Mouse (Mus musculus): ENCODE data around the gene Gtf2i. TPM values are rescaled to one million over a fixed set of nuclear protein-coding genes. Genes with fewer than 3 reads are reported as not detected.

The Gtf2i gene
- polyA plus RNA-seq, 1 experiment from 2014 or later = 34.2 TPM

- H3K36me3 ChIP-seq (ENCODE audit: control insufficient read depth, insufficient read depth) = peaks cover 39% of the 10 kb centered on the region
- ATAC-seq (ENCODE audit: low read depth) = no peak
- WGBS (ENCODE audit: insufficient replicate concordance) = 59% methylated on average over 2 of the region's 2 CpGs
Observed at GRCm38 (mm10) chr5:134265890-134266289, 48.7 kb downstream of the Gtf2i start.

DNA sequence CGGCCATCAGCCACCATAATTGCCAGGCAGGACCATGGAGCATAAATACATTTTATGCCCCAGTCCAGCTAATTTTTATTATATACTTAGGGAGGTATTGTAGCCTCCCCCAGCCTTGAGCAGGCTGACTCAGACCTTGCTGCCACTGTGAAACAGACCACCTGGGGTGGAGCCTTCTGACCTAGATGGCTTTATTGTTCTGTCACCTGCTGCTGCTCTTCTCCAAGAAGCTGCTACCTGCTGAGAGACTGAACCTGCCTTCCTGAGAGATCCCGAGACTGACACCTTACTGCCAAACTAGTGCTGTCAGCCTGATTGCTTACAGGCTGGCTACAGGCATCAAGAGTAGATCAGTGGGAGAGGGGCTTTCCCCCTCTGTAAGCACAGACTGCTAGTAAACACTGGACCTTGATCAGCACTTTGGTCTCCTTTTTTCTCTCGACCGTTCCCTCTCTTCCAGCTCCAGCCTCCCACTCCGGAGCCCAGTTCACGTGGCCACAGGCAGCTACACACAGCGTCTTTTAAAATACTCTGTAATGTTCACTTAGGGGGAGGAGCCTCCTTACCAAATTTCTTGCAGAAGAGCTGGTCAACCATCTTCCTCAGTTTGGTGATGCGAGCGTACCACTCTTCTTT lies 54.4 kb downstream of the Gtf2i start:
- ATAC-seq (ENCODE audit: low read depth) = no peak
- no peak overlapping the region for H3K4me3 ChIP-seq (ENCODE audit: low read depth, low read length)

More at GRCm38 (mm10) chr5:134265890-134266289, 48.7 kb downstream of the Gtf2i start:
- H3K9me3 ChIP-seq (replicated peaks; ENCODE audit: control insufficient read depth, low read length) = no peaks in the 10 kb centered on the region
- no peaks in the 10 kb centered on the region for H3K27me3 ChIP-seq (ENCODE audit: control insufficient read depth, insufficient read depth, low read depth, low read length)
- no peak overlapping the region for H3K4me2 ChIP-seq (ENCODE audit: low read depth, low read length)
- H3K27ac ChIP-seq (ENCODE audit: low read length) = no peak overlapping the region
- H3K9ac ChIP-seq (ENCODE audit: low read depth, low read length) = no peak overlapping the region
- H3K4me1 ChIP-seq (ENCODE audit: control insufficient read depth, low read depth, low read length) = no peaks in the 10 kb centered on the region
- no peak overlapping the region for H3K4me3 ChIP-seq (ENCODE audit: low read depth, low read length)

DNA sequence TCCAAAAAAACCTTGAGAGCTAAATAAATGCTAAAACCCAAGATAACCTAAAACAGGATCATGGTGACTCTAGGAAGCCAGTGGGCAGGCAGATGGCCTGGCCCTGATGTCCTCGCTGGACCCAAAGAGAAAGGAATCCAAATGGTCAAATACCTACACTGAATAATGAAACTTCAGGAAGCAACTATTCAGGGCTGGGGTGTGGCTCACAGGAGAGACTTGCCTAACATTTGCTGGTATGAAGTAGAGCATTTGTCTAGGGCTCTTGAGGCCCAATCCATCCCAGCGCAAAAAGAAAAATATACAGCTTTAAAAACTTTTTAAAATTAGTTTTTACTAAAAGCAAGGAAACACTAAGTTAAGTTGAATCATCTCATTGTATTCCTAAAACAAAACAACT lies 55.6 kb downstream of the Gtf2i start:
- H3K9ac ChIP-seq (ENCODE audit: low read depth, low read length) = no peak overlapping the region
- H3K4me1 ChIP-seq (ENCODE audit: control insufficient read depth, low read depth, low read length) = no peaks in the 10 kb centered on the region
- H3K4me2 ChIP-seq (ENCODE audit: low read depth, low read length) = no peak overlapping the region
- ATAC-seq (ENCODE audit: low read depth) = no peak
- H3K27ac ChIP-seq (ENCODE audit: low read length) = no peak overlapping the region
- peaks cover 51% of the 10 kb centered on the region for H3K36me3 ChIP-seq (ENCODE audit: control insufficient read depth, insufficient read depth)
- no peak overlapping the region for H3K4me3 ChIP-seq (ENCODE audit: low read depth, low read length)
- 92% methylated on average over 2 of the region's 2 CpGs for WGBS (ENCODE audit: insufficient replicate concordance)
- H3K27me3 ChIP-seq (ENCODE audit: control insufficient read depth, insufficient read depth, low read depth, low read length) = no peaks in the 10 kb centered on the region
- H3K9me3 ChIP-seq (replicated peaks; ENCODE audit: control insufficient read depth, low read length) = no peaks in the 10 kb centered on the region

More for the DNA sequence above, 54.4 kb downstream of the Gtf2i start:
- no peaks in the 10 kb centered on the region for H3K4me1 ChIP-seq (ENCODE audit: control insufficient read depth, low read depth, low read length)
- H3K27me3 ChIP-seq (ENCODE audit: control insufficient read depth, insufficient read depth, low read depth, low read length) = no peaks in the 10 kb centered on the region
- peaks cover 47% of the 10 kb centered on the region for H3K36me3 ChIP-seq (ENCODE audit: control insufficient read depth, insufficient read depth)
- no peak overlapping the region for H3K9ac ChIP-seq (ENCODE audit: low read depth, low read length)
- no peak overlapping the region for H3K27ac ChIP-seq (ENCODE audit: low read length)
- WGBS (ENCODE audit: insufficient replicate concordance) = 81% methylated on average over 9 of the region's 9 CpGs
- H3K4me2 ChIP-seq (ENCODE audit: low read depth, low read length) = no peak overlapping the region
- H3K9me3 ChIP-seq (replicated peaks; ENCODE audit: control insufficient read depth, low read length) = no peaks in the 10 kb centered on the region

- peaks cover 51% of the 10 kb centered on the region for H3K36me3 ChIP-seq (ENCODE audit: control insufficient read depth, insufficient read depth)
- no peaks in the 10 kb centered on the region for H3K9me3 ChIP-seq (replicated peaks; ENCODE audit: control insufficient read depth, low read length)
- H3K4me2 ChIP-seq (ENCODE audit: low read depth, low read length) = no peak overlapping the region
- H3K9ac ChIP-seq (ENCODE audit: low read depth, low read length) = no peak overlapping the region
- 26% methylated on average over 4 of the region's 4 CpGs for WGBS (ENCODE audit: insufficient replicate concordance)
- no peak overlapping the region for H3K4me3 ChIP-seq (ENCODE audit: low read depth, low read length)
- no peaks in the 10 kb centered on the region for H3K4me1 ChIP-seq (ENCODE audit: control insufficient read depth, low read depth, low read length)
- ATAC-seq (ENCODE audit: low read depth) = no peak
- no peaks in the 10 kb centered on the region for H3K27me3 ChIP-seq (ENCODE audit: control insufficient read depth, insufficient read depth, low read depth, low read length)
- H3K27ac ChIP-seq (ENCODE audit: low read length) = no peak overlapping the region
Observed at GRCm38 (mm10) chr5:134258395-134258794, 56.2 kb downstream of the Gtf2i start.

GRCm38 (mm10) chr5:134257349-134258031 lies 57.1 kb downstream of the Gtf2i start:
- 68% methylated on average over 13 of the region's 13 CpGs for WGBS (ENCODE audit: insufficient replicate concordance)
- Histone ChIP-seq H3K4me1 (ENCODE audit: control insufficient read depth, low read depth, low read length) (no peaks in the 10 kb centered on the region), H3K36me3 (ENCODE audit: control insufficient read depth, insufficient read depth) (peaks cover 51% of the 10 kb centered on the region), H3K9ac (ENCODE audit: low read depth, low read length) (no peak overlapping the region), H3K9me3 (replicated peaks; ENCODE audit: control insufficient read depth, low read length) (no peaks in the 10 kb centered on the region), H3K27me3 (ENCODE audit: control insufficient read depth, insufficient read depth, low read depth, low read length) (no peaks in the 10 kb centered on the region), H3K4me2 (ENCODE audit: low read depth, low read length) (no peak overlapping the region), H3K4me3 (ENCODE audit: low read depth, low read length) (no peak overlapping the region), H3K27ac (ENCODE audit: low read length) (no peak overlapping the region)
- ATAC-seq (ENCODE audit: low read depth) = no peak

GRCm38 (mm10) chr5:134255294-134255693 lies 59.3 kb downstream of the Gtf2i start:
- Histone ChIP-seq H3K4me1 (ENCODE audit: control insufficient read depth, low read depth, low read length) (no peaks in the 10 kb centered on the region), H3K4me3 (ENCODE audit: low read depth, low read length) (no peak overlapping the region), H3K27ac (ENCODE audit: low read length) (no peak overlapping the region), H3K4me2 (ENCODE audit: low read depth, low read length) (no peak overlapping the region), H3K9ac (ENCODE audit: low read depth, low read length) (no peak overlapping the region), H3K27me3 (ENCODE audit: control insufficient read depth, insufficient read depth, low read depth, low read length) (no peaks in the 10 kb centered on the region), H3K9me3 (replicated peaks; ENCODE audit: control insufficient read depth, low read length) (no peaks in the 10 kb centered on the region), H3K36me3 (ENCODE audit: control insufficient read depth, insufficient read depth) (peaks cover 52% of the 10 kb centered on the region)
- ATAC-seq (ENCODE audit: low read depth) = no peak
- WGBS (ENCODE audit: insufficient replicate concordance) = 80% methylated on average over 10 of the region's 10 CpGs

- Histone ChIP-seq H3K27ac (ENCODE audit: low read length) (no peak overlapping the region), H3K4me1 (ENCODE audit: control insufficient read depth, low read depth, low read length) (no peaks in the 10 kb centered on the region), H3K36me3 (ENCODE audit: control insufficient read depth, insufficient read depth) (peaks cover 51% of the 10 kb centered on the region), H3K4me3 (ENCODE audit: low read depth, low read length) (no peak overlapping the region), H3K4me2 (ENCODE audit: low read depth, low read length) (no peak overlapping the region), H3K9ac (ENCODE audit: low read depth, low read length) (no peak overlapping the region), H3K9me3 (replicated peaks; ENCODE audit: control insufficient read depth, low read length) (no peaks in the 10 kb centered on the region), H3K27me3 (ENCODE audit: control insufficient read depth, insufficient read depth, low read depth, low read length) (no peaks in the 10 kb centered on the region)
- 57% methylated on average over 3 of the region's 3 CpGs for WGBS (ENCODE audit: insufficient replicate concordance)
- no peak for ATAC-seq (ENCODE audit: low read depth)
Observed at GRCm38 (mm10) chr5:134253806-134254205, 60.8 kb downstream of the Gtf2i start.

- Histone ChIP-seq H3K9me3 (replicated peaks; ENCODE audit: control insufficient read depth, low read length) (no peaks in the 10 kb centered on the region), H3K27me3 (ENCODE audit: control insufficient read depth, insufficient read depth, low read depth, low read length) (no peaks in the 10 kb centered on the region), H3K9ac (ENCODE audit: low read depth, low read length) (no peak overlapping the region), H3K36me3 (ENCODE audit: control insufficient read depth, insufficient read depth) (peaks cover 78% of the 10 kb centered on the region), H3K27ac (ENCODE audit: low read length) (no peak overlapping the region), H3K4me2 (ENCODE audit: low read depth, low read length) (no peak overlapping the region), H3K4me3 (ENCODE audit: low read depth, low read length) (no peak overlapping the region), H3K4me1 (ENCODE audit: control insufficient read depth, low read depth, low read length) (no peaks in the 10 kb centered on the region)
- no peak for ATAC-seq (ENCODE audit: low read depth)
- WGBS (ENCODE audit: insufficient replicate concordance) = 78% methylated on average over 4 of the region's 4 CpGs
Observed at GRCm38 (mm10) chr5:134251083-134251482, 63.5 kb downstream of the Gtf2i start.

DNA sequence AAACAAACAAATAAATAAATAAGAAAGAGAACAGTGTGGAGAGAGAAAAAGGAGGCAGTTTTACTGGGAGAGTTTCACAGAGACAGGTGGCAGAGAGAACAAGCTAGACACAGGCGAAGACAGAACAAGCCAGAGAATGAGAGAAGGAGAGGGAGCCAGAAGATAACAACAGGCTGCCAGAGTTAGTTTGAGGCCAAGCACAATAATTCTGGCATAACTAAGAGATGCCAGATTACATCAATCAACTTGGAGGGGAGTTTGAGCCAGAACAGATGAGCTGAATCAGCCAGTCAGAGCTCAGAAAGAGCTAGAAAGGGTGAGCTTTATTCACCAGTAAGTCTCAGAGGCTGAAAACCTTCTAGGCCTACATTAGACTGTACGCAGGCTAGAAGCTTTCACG lies 64.0 kb downstream of the Gtf2i start:
- peaks cover 83% of the 10 kb centered on the region for H3K36me3 ChIP-seq (ENCODE audit: control insufficient read depth, insufficient read depth)
- H3K27ac ChIP-seq (ENCODE audit: low read length) = no peak overlapping the region
- no peak overlapping the region for H3K4me3 ChIP-seq (ENCODE audit: low read depth, low read length)
- 77% methylated on average over 3 of the region's 3 CpGs for WGBS (ENCODE audit: insufficient replicate concordance)
- H3K4me1 ChIP-seq (ENCODE audit: control insufficient read depth, low read depth, low read length) = no peaks in the 10 kb centered on the region
- H3K27me3 ChIP-seq (ENCODE audit: control insufficient read depth, insufficient read depth, low read depth, low read length) = no peaks in the 10 kb centered on the region
- no peaks in the 10 kb centered on the region for H3K9me3 ChIP-seq (replicated peaks; ENCODE audit: control insufficient read depth, low read length)
- no peak overlapping the region for H3K9ac ChIP-seq (ENCODE audit: low read depth, low read length)
- no peak overlapping the region for H3K4me2 ChIP-seq (ENCODE audit: low read depth, low read length)
- ATAC-seq (ENCODE audit: low read depth) = no peak
